In the genomic region with DNA sequence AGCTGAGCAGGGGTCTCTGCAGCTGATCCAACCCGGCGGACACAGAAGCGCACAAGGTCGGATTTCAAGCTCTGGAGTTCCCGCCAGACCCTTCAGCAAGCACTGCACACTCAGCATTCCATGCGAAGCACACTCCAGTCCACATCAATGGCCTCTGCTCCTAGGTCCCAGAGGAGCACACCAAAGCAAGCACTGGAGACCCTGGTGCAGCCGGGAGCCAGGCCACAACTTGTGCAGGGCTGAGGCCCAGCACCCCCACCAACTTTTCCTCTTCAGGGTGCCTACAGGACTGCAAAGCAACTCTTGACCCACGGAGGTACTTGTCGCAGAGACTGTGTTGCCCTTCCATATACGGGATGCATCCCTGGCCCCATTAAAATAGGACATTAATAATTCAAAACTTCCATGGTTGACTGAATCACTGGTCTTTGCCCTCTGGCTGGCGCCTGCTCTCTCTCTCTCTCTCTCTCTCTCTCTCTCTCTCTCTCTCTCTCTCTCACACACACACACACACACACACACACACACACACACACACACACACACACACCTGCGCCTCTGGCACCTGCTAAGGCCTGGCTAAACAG, we compare ENCODE assay signal across 7 mouse cellular contexts.
DNase-seq lines count a peak whose midpoint lies in the region; ATAC-seq and TF ChIP-seq lines count a peak whose summit lies in the region.

No protein-coding gene starts in this region.

- H3K27ac ChIP-seq in forebrain, embryonic 15.5 days (replicated peaks), result no peak overlapping the region
- H3K27ac ChIP-seq in limb, embryonic 11.5 days (replicated peaks; ENCODE audit: low read depth, low read length), result no peak overlapping the region
- peak overlapping the region; percentile 86 for H3K27ac ChIP-seq in neural tube, embryonic 15.5 days (replicated peaks)

- peak overlapping the region; percentile 15 for H3K4me3 ChIP-seq in lung, adult 2 months (replicated peaks; ENCODE audit: extremely low read depth, low read depth, low read length)
- H3K4me3 ChIP-seq in forebrain, embryonic 15.5 days, result peak overlapping the region; percentile 72
- H3K4me3 ChIP-seq in limb, embryonic 11.5 days (ENCODE audit: low read depth, low read length), result peak overlapping the region; percentile 53
- peak overlapping the region; percentile 74 for H3K4me3 ChIP-seq in neural tube, embryonic 15.5 days (replicated peaks)

- WGBS in lung, adult 2 months, result 29% methylated on average over 12 of the region's 12 CpGs
- WGBS in forebrain, embryonic 15.5 days, result 22% methylated on average over 12 of the region's 12 CpGs
- WGBS in limb, embryonic 11.5 days, result 25% methylated on average over 12 of the region's 12 CpGs
- WGBS in neural tube, embryonic 15.5 days, result 16% methylated on average over 12 of the region's 12 CpGs

- H3K9me3 ChIP-seq in forebrain, embryonic 15.5 days, result no peaks in the 10 kb centered on the region
- no peaks in the 10 kb centered on the region for H3K9me3 ChIP-seq in limb, embryonic 11.5 days (ENCODE audit: control insufficient read depth, low read length)
- H3K9me3 ChIP-seq in neural tube, embryonic 15.5 days (replicated peaks), result no peaks in the 10 kb centered on the region

- no peak for DNase-seq in lung, adult 2 months
- DNase-seq in lung, postnatal 36 days, result no peak
- DNase-seq in limb, embryonic 11.5 days (ENCODE audit: low spot score), result no peak
- DNase-seq in thymus, postnatal 4 days, result no peak

- H3K4me2 ChIP-seq in forebrain, embryonic 15.5 days (replicated peaks), result peak overlapping the region; percentile 91
- H3K4me2 ChIP-seq in limb, embryonic 11.5 days (ENCODE audit: low read depth, severe bottlenecking), result peak overlapping the region; percentile 92
- H3K4me2 ChIP-seq in neural tube, embryonic 15.5 days, result peak overlapping the region; percentile 89

- no peak; the same call in 1 of the 2 replicates for ATAC-seq in forebrain, embryonic 15.5 days (replicated peaks)
- no peak; the same call in 1 of the 2 replicates for ATAC-seq in limb, embryonic 11.5 days (ENCODE audit: insufficient number of reproducible peaks, low FRiP score, low TSS enrichment, low read depth)
- ATAC-seq in neural tube, embryonic 15.5 days (ENCODE audit: low FRiP score), result no peak
- no peak for ATAC-seq in megakaryocyte-erythroid progenitor cell, adult 5-6 weeks (replicated peaks; ENCODE audit: low FRiP score, low TSS enrichment, poor library complexity, severe bottlenecking)

- no peak for TF ChIP-seq POLR2A in lung, adult 2 months (IDR thresholded peaks at IDR 0.05; ENCODE audit: borderline replicate concordance, extremely low read depth, low read depth, low read length)

- no peak for TF ChIP-seq CTCF in lung, adult 2 months (IDR thresholded peaks at IDR 0.05; ENCODE audit: insufficient read depth, low read length)

- no peaks in the 10 kb centered on the region for H3K27me3 ChIP-seq in forebrain, embryonic 15.5 days
- H3K27me3 ChIP-seq in limb, embryonic 11.5 days (ENCODE audit: control insufficient read depth, insufficient read depth, low read length), result peaks cover 9% of the 10 kb centered on the region; the same call in 1 of the 2 replicates
- H3K27me3 ChIP-seq in neural tube, embryonic 15.5 days (replicated peaks), result no peaks in the 10 kb centered on the region

- H3K4me1 ChIP-seq in lung, adult 2 months (ENCODE audit: control insufficient read depth, insufficient read depth, low read length), result peaks cover 6% of the 10 kb centered on the region
- H3K4me1 ChIP-seq in forebrain, embryonic 15.5 days, result peaks cover 27% of the 10 kb centered on the region
- H3K4me1 ChIP-seq in limb, embryonic 11.5 days (ENCODE audit: control insufficient read depth, insufficient read depth, low read length), result peaks cover 6% of the 10 kb centered on the region; the same call in 1 of the 2 replicates
- H3K4me1 ChIP-seq in neural tube, embryonic 15.5 days, result peaks cover 40% of the 10 kb centered on the region

- peak overlapping the region; percentile 66; the same call in 1 of the 2 replicates for H3K9ac ChIP-seq in forebrain, embryonic 15.5 days (replicated peaks)
- no peak overlapping the region; the same call in 1 of the 2 replicates for H3K9ac ChIP-seq in limb, embryonic 11.5 days (ENCODE audit: low read length)
- H3K9ac ChIP-seq in neural tube, embryonic 15.5 days (replicated peaks), result peak overlapping the region; percentile 80; the same call in 1 of the 2 replicates

- no peaks in the 10 kb centered on the region for H3K36me3 ChIP-seq in forebrain, embryonic 15.5 days
- no peaks in the 10 kb centered on the region for H3K36me3 ChIP-seq in limb, embryonic 11.5 days (ENCODE audit: control insufficient read depth, insufficient read depth, low read length)
- H3K36me3 ChIP-seq in neural tube, embryonic 15.5 days, result no peaks in the 10 kb centered on the region

Comparison
In these comparisons a context has a peak if more than half of its experiments do, and no peak if none do; other contexts are left out.
1. H3K4me3 ChIP-seq: peak in every context shown above with its lines; median percentile 74 in neural tube, embryonic 15.5 days; 72 in forebrain, embryonic 15.5 days; 53 in limb, embryonic 11.5 days; 15 in lung, adult 2 months.